ENCODE assay signal across 18 mouse cellular contexts in genomic region chr12:95675711-95676110, GRCm38 (mm10). TPM values are rescaled to one million over a fixed set of nuclear protein-coding genes. Genes with fewer than 3 reads are reported as not detected.
DNase-seq lines count a peak whose midpoint lies in the region; ATAC-seq lines count a peak whose summit lies in the region.
"Had no signal": no experiment of that assay in that cellular context is flagged by ENCODE, and none has a peak within 500 bp of the region (broad histone marks: within the 10 kb centered on the region; RNA-seq: fewer than 3 reads in every experiment).

No protein-coding gene starts in this region.

- intact Hi-C loops in left cerebral cortex, postnatal 4 days (cut with DNase I) = no loop called here

- ATAC-seq in frontal cortex, adult (ENCODE audit: low TSS enrichment) = peak; percentile 74
- ATAC-seq: forebrain, embryonic 14.5 days; hindbrain, postnatal 0 days had no signal

- no peak for DNase-seq in frontal cortex, postnatal 25 days (ENCODE audit: low spot score in 2 of 2)
- DNase-seq in layer of hippocampus, adult 18-20 months (ENCODE audit: low spot score in 2 of 2) = peak; percentile 27 to 42
- DNase-seq in layer of hippocampus, adult 9-10 months (ENCODE audit: low spot score) = no peak
- peak; percentile 87 for DNase-seq in 3T3-L1 (ENCODE audit: low read depth, low spot score)
- DNase-seq in brain, adult 2 months (ENCODE audit: low read depth, low spot score) = peak; percentile 61
- DNase-seq in natural killer cell, adult 2 months (ENCODE audit: low spot score in 2 of 2) = no peak
- DNase-seq in left cerebral cortex, postnatal 4 days = no peak
- DNase-seq: adrenal gland, adult 8-10 months; adrenal gland, postnatal 36 days; cerebellum, adult 11-12 months; cerebellum, adult 9-10 months; cerebellum, postnatal 25 days; gastrocnemius, postnatal 14 days; heart, adult 2 months had no signal

RNA-seq across cellular contexts. Expression of gene Flrt2, which starts 16.3 kb away (rescaled TPM):
- total RNA-seq in layer of hippocampus, adult 18-20 months (2021) = 10 to 100 TPM; 37.1 to 39.5 TPM
- 10 to 100 TPM; 65.3 to 68.4 TPM for total RNA-seq in left cerebral cortex, postnatal 4 days (2021)
- total RNA-seq: hematopoietic stem cell, adult 5-6 weeks had no signal

Comparison
In these comparisons a context has a peak if more than half of its experiments do, and no peak if none do; other contexts are left out.
1. DNase-seq: peak in layer of hippocampus, adult 18-20 months (2 of 2), 3T3-L1 (single experiment) and brain, adult 2 months (single experiment); none in frontal cortex, postnatal 25 days (0 of 2), layer of hippocampus, adult 9-10 months (single experiment), natural killer cell, adult 2 months (0 of 2) and left cerebral cortex, postnatal 4 days (single experiment).